Mouse (Mus musculus) thymus, adult 18-20 months (tissue): ENCODE measurements around the gene Prl3c1.
"Not testable (repeated sequence)": the region's sequence is repeated elsewhere in the genome, so short reads cannot be mapped to it uniquely, and the experiment has no call there.

ENCODE experiments used
- DNase-seq, 2 experiments: peaks; one replicate each; pipeline ENCODE4 v3.0.0; 2022; ENCODE audit warnings: mixed read lengths in 2 of 2

The Prl3c1 gene

DNA sequence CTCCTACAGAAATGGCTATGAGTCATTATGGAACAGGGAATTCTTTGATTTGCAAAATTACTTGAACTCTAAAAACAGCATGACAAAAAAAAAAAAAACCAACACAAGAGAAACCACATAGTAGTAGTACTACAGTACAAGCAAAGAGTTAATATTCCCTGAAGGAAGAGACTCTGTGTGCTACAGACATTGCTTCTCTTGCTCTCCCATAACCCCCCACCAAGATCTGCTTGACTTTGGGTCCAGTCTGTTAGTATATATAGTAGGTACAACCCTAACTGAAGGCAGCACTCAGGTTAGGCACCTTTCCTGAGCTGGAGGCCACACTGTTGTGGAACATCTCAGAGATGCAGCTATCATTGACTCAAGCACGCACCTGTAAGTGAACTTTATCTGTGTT lies at the start of gene Prl3c1:
Gene Prl3c1, plus strand, starts transcription at position 301 of the 400 bp plus-strand sequence.
- no peak for DNase-seq

DNA sequence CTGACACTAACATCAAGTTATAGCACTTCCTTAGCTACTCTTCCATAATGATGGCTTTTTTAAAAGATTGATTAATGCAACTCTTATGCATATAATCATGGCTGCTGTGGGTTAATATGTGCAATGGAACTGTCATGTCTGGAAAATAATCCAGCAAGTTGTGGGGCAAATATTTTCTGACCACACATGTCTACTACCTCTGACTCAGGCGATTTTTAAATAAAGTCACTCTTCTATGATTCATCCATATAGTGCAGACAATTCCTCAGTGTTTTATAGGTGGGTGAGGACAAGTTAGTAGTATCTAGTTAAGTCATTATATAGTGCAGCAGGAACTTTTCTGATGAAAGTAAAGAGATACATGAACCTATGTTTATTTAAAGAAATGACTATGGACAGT lies 48.2 kb upstream of the Prl3c1 start:
- DNase-seq = no peak

DNA sequence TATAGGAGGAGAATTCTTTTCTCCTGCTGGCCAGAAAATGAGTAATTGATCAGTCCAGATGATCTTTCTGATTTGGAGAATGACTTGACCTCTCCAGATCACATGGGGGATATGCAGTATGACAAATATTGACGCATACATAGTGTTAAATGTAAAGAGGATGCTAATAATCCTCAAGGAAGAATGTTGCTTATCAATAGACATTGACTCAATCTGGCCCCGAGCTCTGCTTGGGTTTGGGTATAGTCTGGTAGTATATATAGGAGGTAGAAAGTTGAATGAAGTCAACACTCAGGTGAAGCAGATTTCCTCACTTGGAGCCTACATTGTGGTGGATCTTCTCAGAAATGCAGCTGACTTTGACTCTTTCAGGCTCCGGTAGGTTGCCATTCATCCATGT lies 40.0 kb upstream of the Prl3c1 start, which contains the start of gene Prl3d3:
Gene Prl3d3, plus strand, starts transcription at position 301 of the 400 bp plus-strand sequence.
- not testable (repeated sequence) for DNase-seq

DNA sequence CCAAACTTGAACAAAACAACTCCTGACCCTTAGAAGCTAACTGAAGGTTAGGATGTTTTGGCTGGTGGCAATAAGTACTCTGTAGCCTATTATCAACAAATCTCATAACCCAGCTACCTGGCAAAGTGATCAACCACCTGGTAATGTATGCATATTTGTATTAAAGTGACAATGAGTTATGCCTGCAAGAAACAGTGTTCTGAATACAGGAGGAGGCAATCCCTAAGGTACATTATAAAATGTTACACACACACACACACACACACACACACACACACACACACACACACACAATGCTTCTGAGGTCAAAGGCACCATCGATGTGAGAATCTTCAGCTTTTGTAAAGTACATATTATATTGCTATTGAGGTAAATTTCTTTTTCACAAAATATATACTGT lies 45.1 kb downstream of the Prl3c1 start, which contains the start of gene Prl3b1:
Gene Prl3b1, plus strand, starts transcription at position 301 of the 400 bp plus-strand sequence.
- DNase-seq = no peak
